Mouse (Mus musculus) heart, embryonic 12.5 days (tissue): Measurements from ENCODE around the gene Atp2a1. TPM values are rescaled to one million over a fixed set of nuclear protein-coding genes. Genes with fewer than 3 reads are reported as not detected.
"Not testable (repeated sequence)": the region's sequence is repeated elsewhere in the genome, so short reads cannot be mapped to it uniquely, and the experiment has no call there.

Experiments used
- ATAC-seq: fragments of 200-750 bp; cut with Nextera tagmentation; 2 replicates; pipeline ENCODE4 v1.8.0; 2017; ENCODE audit warnings: moderate TSS enrichment, moderate library complexity; ENCODE audit not compliant: insufficient number of reproducible peaks, low FRiP score
- H3K27ac ChIP-seq: fragments of 300-500 bp; sonication (generic); 2 replicates; pipeline ENCODE4 v1.5.1; 2016; ENCODE audit warnings: mild to moderate bottlenecking, moderate library complexity; ENCODE audit not compliant: poor library complexity, severe bottlenecking
- H3K27me3 ChIP-seq: fragments of 300-500 bp; sonication (generic); replicated peaks from 2 replicates; pipeline ENCODE4 v1.6.1; 2016; ENCODE audit warnings: mild to moderate bottlenecking, moderate library complexity
- H3K36me3 ChIP-seq: fragments of 300-500 bp; sonication (generic); 2 replicates; pipeline ENCODE4 v1.6.1; 2016; ENCODE audit warnings: mild to moderate bottlenecking, moderate library complexity
- H3K4me1 ChIP-seq: fragments of 300-500 bp; sonication (generic); replicated peaks from 2 replicates; pipeline ENCODE4 v1.6.1; 2016; ENCODE audit warnings: mild to moderate bottlenecking
- H3K4me2 ChIP-seq: fragments of 300-500 bp; sonication (generic); 2 replicates; pipeline ENCODE4 v1.6.1; 2016; ENCODE audit warnings: mild to moderate bottlenecking, moderate library complexity
- H3K4me3 ChIP-seq: fragments of 300-500 bp; sonication (generic); 2 replicates; pipeline ENCODE4 v1.5.1; 2016; ENCODE audit warnings: mild to moderate bottlenecking
- H3K9ac ChIP-seq: fragments of 300-500 bp; sonication (generic); 2 replicates; pipeline ENCODE4 v1.6.1; 2016; ENCODE audit warnings: mild to moderate bottlenecking, moderate library complexity
- H3K9me3 ChIP-seq: fragments of 300-500 bp; sonication (generic); replicated peaks from 2 replicates; pipeline ENCODE4 v1.6.1; 2016; ENCODE audit warnings: mild to moderate bottlenecking, moderate library complexity
- WGBS: fragments of 180-500 bp; shearing (Covaris S2); methylation state at CpG from one replicate; pipeline ENCODE4 v1.1.7; 2016; 5-methylcytosine and 5-hydroxymethylcytosine counted together
- polyA plus RNA-seq: library from polyadenylated mRNA; unstranded; fragments of >200 nt; fragmentation: Nextera tagmentation; extraction: Ambion mirVana; gene quantifications from 2 replicates; pipeline ENCODE4 v1.2.1, GENCODE M21; 2016

Gene Atp2a1
- polyA plus RNA-seq, 1 experiment from 2014 or later: 3.2 TPM

GRCm38 (mm10) chr7:126494120-126494519, 31.2 kb upstream of the Atp2a1 start:
- Histone ChIP-seq H3K4me1 (no peaks in the 10 kb centered on the region), H3K9ac (no peak overlapping the region), H3K9me3 (no peaks in the 10 kb centered on the region), H3K4me3 (no peak overlapping the region), H3K4me2 (no peak overlapping the region), H3K27ac (no peak overlapping the region), H3K27me3 (no peaks in the 10 kb centered on the region), H3K36me3 (peaks cover 96% of the 10 kb centered on the region)
- no peak for ATAC-seq
- WGBS: 92% methylated on average over 6 of the region's 6 CpGs

GRCm38 (mm10) chr7:126491973-126492372, 29.1 kb upstream of the Atp2a1 start:
- H3K9me3 ChIP-seq: no peaks in the 10 kb centered on the region
- no peak for ATAC-seq
- no peak overlapping the region for H3K9ac ChIP-seq
- H3K4me3 ChIP-seq: no peak overlapping the region
- peaks cover 10% of the 10 kb centered on the region for H3K4me1 ChIP-seq
- 63% methylated on average over 11 of the region's 11 CpGs for WGBS
- peaks cover 83% of the 10 kb centered on the region for H3K36me3 ChIP-seq
- no peaks in the 10 kb centered on the region for H3K27me3 ChIP-seq
- no peak overlapping the region for H3K4me2 ChIP-seq
- H3K27ac ChIP-seq: no peak overlapping the region

GRCm38 (mm10) chr7:126491005-126491404, 28.1 kb upstream of the Atp2a1 start:
- Histone ChIP-seq H3K27me3 (no peaks in the 10 kb centered on the region), H3K4me1 (peaks cover 13% of the 10 kb centered on the region), H3K4me2 (no peak overlapping the region), H3K4me3 (no peak overlapping the region), H3K27ac (no peak overlapping the region), H3K36me3 (peaks cover 74% of the 10 kb centered on the region), H3K9ac (no peak overlapping the region), H3K9me3 (no peaks in the 10 kb centered on the region)
- no peak for ATAC-seq
- 85% methylated on average over 1 of the region's 1 CpGs for WGBS

- H3K27ac ChIP-seq: peak overlapping the region; percentile 62; the same call in 1 of the 2 replicates
- H3K4me3 ChIP-seq: peak overlapping the region; percentile 85
- ATAC-seq: 0 out of 2 replicates have a peak, but pooled peaks have one; percentile 6
- H3K36me3 ChIP-seq: peaks cover 42% of the 10 kb centered on the region
- not testable (repeated sequence) for H3K27me3 ChIP-seq, H3K9me3 ChIP-seq
- H3K4me2 ChIP-seq: peak overlapping the region; percentile 99
- H3K9ac ChIP-seq: peak overlapping the region; percentile 87
- 11% methylated on average over 25 of the region's 25 CpGs for WGBS
- peaks cover 13% of the 10 kb centered on the region for H3K4me1 ChIP-seq
These were observed 24.9 kb upstream of the Atp2a1 start for GRCm38 (mm10) chr7:126487617-126488385.

GRCm38 (mm10) chr7:126487052-126487483, 24.2 kb upstream of the Atp2a1 start, which contains the start of gene Tufm:
Gene Tufm, plus strand, starts transcription at chr7:126487361.
- peak; percentile 86 for ATAC-seq
- peaks cover 34% of the 10 kb centered on the region for H3K36me3 ChIP-seq
- H3K9ac ChIP-seq: peak within 1 kb of the TSS; percentile 87
- no peaks in the 10 kb centered on the region for H3K27me3 ChIP-seq
- WGBS: under 1% methylated on average over 32 of the region's 32 CpGs
- H3K27ac ChIP-seq: peak within 1 kb of the TSS; percentile 73
- H3K4me3 ChIP-seq: peak within 1 kb of the TSS; percentile 85
- H3K4me1 ChIP-seq: peaks cover 13% of the 10 kb centered on the region
- H3K4me2 ChIP-seq: peak within 1 kb of the TSS; percentile 99
- H3K9me3 ChIP-seq: no peaks in the 10 kb centered on the region

- peak overlapping the region; percentile 73 for H3K4me2 ChIP-seq
- WGBS: under 1% methylated on average over 23 of the region's 23 CpGs
- peak; percentile 86 for ATAC-seq
- H3K27me3 ChIP-seq: no peaks in the 10 kb centered on the region
- peak overlapping the region; percentile 54 for H3K9ac ChIP-seq
- H3K36me3 ChIP-seq: no peaks in the 10 kb centered on the region
- peak overlapping the region; percentile 62 for H3K27ac ChIP-seq
- H3K4me1 ChIP-seq: 0 out of 2 replicates have a peak, but pooled peaks cover 2% of the 10 kb centered on the region
- H3K4me3 ChIP-seq: peak overlapping the region; percentile 40
- H3K9me3 ChIP-seq: no peaks in the 10 kb centered on the region
These were observed 19.5 kb upstream of the Atp2a1 start for GRCm38 (mm10) chr7:126482392-126482871.

GRCm38 (mm10) chr7:126481699-126482098, 18.8 kb upstream of the Atp2a1 start:
- H3K27ac ChIP-seq: no peak overlapping the region
- WGBS: 17% methylated on average over 5 of the region's 5 CpGs
- H3K4me3 ChIP-seq: no peak overlapping the region
- no peak overlapping the region for H3K9ac ChIP-seq
- H3K4me1 ChIP-seq: 0 out of 2 replicates have a peak, but pooled peaks cover 2% of the 10 kb centered on the region
- no peaks in the 10 kb centered on the region for H3K9me3 ChIP-seq
- H3K4me2 ChIP-seq: no peak overlapping the region
- no peaks in the 10 kb centered on the region for H3K36me3 ChIP-seq
- no peak for ATAC-seq
- no peaks in the 10 kb centered on the region for H3K27me3 ChIP-seq

- H3K27me3 ChIP-seq: no peaks in the 10 kb centered on the region
- peaks cover 29% of the 10 kb centered on the region for H3K4me1 ChIP-seq
- H3K27ac ChIP-seq: peak within 1 kb of the TSS; percentile 97
- ATAC-seq: peak; percentile 94
- WGBS: under 1% methylated on average over 53 of the region's 53 CpGs
- no peaks in the 10 kb centered on the region for H3K9me3 ChIP-seq
- H3K9ac ChIP-seq: peak within 1 kb of the TSS; percentile 98
- peak within 1 kb of the TSS; percentile 96 for H3K4me2 ChIP-seq
- H3K4me3 ChIP-seq: peak within 1 kb of the TSS; percentile 91
- peaks cover 28% of the 10 kb centered on the region for H3K36me3 ChIP-seq
These were observed 12.2 kb upstream of the Atp2a1 start, which contains the start of gene Sh2b1 for GRCm38 (mm10) chr7:126474993-126475581. Gene Sh2b1, minus strand, starts transcription at chr7:126475424.

GRCm38 (mm10) chr7:126474486-126474955, 11.6 kb upstream of the Atp2a1 start:
- peak overlapping the region; percentile 91 for H3K4me3 ChIP-seq
- WGBS: under 1% methylated on average over 27 of the region's 27 CpGs
- H3K4me1 ChIP-seq: peaks cover 29% of the 10 kb centered on the region
- peaks cover 34% of the 10 kb centered on the region for H3K36me3 ChIP-seq
- peak; percentile 43 for ATAC-seq
- no peaks in the 10 kb centered on the region for H3K27me3 ChIP-seq
- peak overlapping the region; percentile 98 for H3K9ac ChIP-seq
- no peaks in the 10 kb centered on the region for H3K9me3 ChIP-seq
- peak overlapping the region; percentile 97 for H3K27ac ChIP-seq
- peak overlapping the region; percentile 96 for H3K4me2 ChIP-seq

GRCm38 (mm10) chr7:126473470-126474086, 10.7 kb upstream of the Atp2a1 start:
- WGBS: 86% methylated on average over 9 of the region's 9 CpGs
- H3K4me1 ChIP-seq: peaks cover 29% of the 10 kb centered on the region
- H3K9me3 ChIP-seq: no peaks in the 10 kb centered on the region
- no peak overlapping the region for H3K27ac ChIP-seq
- peak overlapping the region; percentile 96 for H3K4me2 ChIP-seq
- no peak for ATAC-seq
- peaks cover 43% of the 10 kb centered on the region for H3K36me3 ChIP-seq
- peak overlapping the region; percentile 91 for H3K4me3 ChIP-seq
- no peaks in the 10 kb centered on the region for H3K27me3 ChIP-seq
- H3K9ac ChIP-seq: peak overlapping the region; percentile 98

GRCm38 (mm10) chr7:126472713-126473112, 9.8 kb upstream of the Atp2a1 start:
- Histone ChIP-seq H3K4me1 (peaks cover 29% of the 10 kb centered on the region), H3K9ac (no peak overlapping the region), H3K4me2 (no peak overlapping the region), H3K27me3 (no peaks in the 10 kb centered on the region), H3K4me3 (no peak overlapping the region), H3K9me3 (no peaks in the 10 kb centered on the region), H3K36me3 (peaks cover 52% of the 10 kb centered on the region), H3K27ac (no peak overlapping the region)
- ATAC-seq: no peak
- 89% methylated on average over 16 of the region's 16 CpGs for WGBS
